Comparison of ENCODE assay signal across 9 mouse cellular contexts in the genomic region with DNA sequence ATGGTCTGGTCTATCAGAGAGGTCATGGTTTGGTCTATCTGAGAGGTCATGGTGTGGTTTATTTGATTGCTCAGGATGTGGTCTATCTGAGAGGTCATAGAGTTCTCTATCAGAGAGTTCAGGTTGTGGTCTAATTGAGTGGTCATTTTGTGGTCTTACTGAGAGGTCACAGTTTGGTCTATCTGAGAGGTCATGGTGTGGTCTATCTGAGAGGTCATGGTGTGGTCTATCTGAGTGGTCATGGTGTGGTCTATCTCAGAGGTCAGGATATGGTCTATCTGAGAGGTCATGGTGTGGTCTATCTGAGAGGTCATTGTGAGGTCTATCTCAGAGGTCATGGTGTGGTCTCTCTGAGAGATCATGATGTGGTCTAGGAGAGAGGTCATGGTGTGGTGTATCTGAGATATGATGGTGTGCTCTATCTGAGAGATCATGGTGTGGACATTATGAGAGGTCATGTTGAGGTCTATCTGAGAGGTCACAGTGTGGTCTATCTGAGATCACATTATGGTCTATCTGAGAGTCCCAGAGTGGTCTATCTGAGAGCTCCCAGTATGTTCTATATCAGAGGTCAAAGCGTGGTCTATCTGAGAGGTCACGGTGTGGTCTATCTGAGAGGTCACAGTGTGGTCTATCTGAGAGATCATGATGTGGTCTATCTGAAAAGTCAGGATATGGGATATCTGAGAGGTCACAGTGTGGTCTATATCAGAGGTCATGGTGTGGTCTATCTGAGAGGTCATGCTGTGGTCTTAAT. TPM values are rescaled to one million over a fixed set of nuclear protein-coding genes. Genes with fewer than 3 reads are reported as not detected.
DNase-seq lines count a peak whose midpoint lies in the region; ATAC-seq and TF ChIP-seq lines count a peak whose summit lies in the region.
"Had no signal": no experiment of that assay in that cellular context is flagged by ENCODE, and none has a peak within 500 bp of the region (broad histone marks: within the 10 kb centered on the region; RNA-seq: fewer than 3 reads in every experiment).

No protein-coding gene starts in this region.

- no peak for TF ChIP-seq CTCF in lung, postnatal 0 days (IDR thresholded peaks at IDR 0.05)
- no peak for TF ChIP-seq CTCF in liver, postnatal 0 days (IDR thresholded peaks at IDR 0.05; ENCODE audit: low read depth)
- no peak for TF ChIP-seq CTCF in stomach, postnatal 0 days (IDR thresholded peaks at IDR 0.05; ENCODE audit: low read depth)

- 85% methylated on average over 2 of the region's 2 CpGs for WGBS in lung, postnatal 0 days
- WGBS in liver, postnatal 0 days (ENCODE audit: insufficient replicate concordance), result 82% methylated on average over 2 of the region's 2 CpGs
- 86% methylated on average over 2 of the region's 2 CpGs for WGBS in stomach, postnatal 0 days

- no peaks in the 10 kb centered on the region for H3K27me3 ChIP-seq in lung, postnatal 0 days (replicated peaks; ENCODE audit: insufficient read depth, low read length)
- H3K27me3 ChIP-seq in liver, postnatal 0 days (ENCODE audit: insufficient read depth, low read length), result no peaks in the 10 kb centered on the region
- H3K27me3 ChIP-seq in stomach, postnatal 0 days (ENCODE audit: control insufficient read depth, insufficient read depth, low read length), result no peaks in the 10 kb centered on the region
- H3K27me3 ChIP-seq: megakaryocyte, embryonic 14.5 days had no signal

- DNase-seq in lung, postnatal 0 days (ENCODE audit: low spot score), result peak; percentile 36
- no peak for DNase-seq in lung, postnatal 14 days
- DNase-seq in liver, postnatal 0 days, result peak; percentile 55
- DNase-seq in stomach, postnatal 0 days (ENCODE audit: low spot score), result peak; percentile 46
- DNase-seq in layer of hippocampus, adult 18-20 months (ENCODE audit: low spot score in 2 of 2), result no peak
- DNase-seq in cerebellum, adult 18-20 months, result no peak
- no peak for DNase-seq in spleen, postnatal 4 days (ENCODE audit: low spot score in 2 of 2)

- H3K4me1 ChIP-seq in lung, postnatal 0 days (ENCODE audit: insufficient read depth, low read depth, low read length), result no peaks in the 10 kb centered on the region
- H3K4me1 ChIP-seq in liver, postnatal 0 days (ENCODE audit: insufficient read depth), result no peaks in the 10 kb centered on the region
- no peaks in the 10 kb centered on the region for H3K4me1 ChIP-seq in stomach, postnatal 0 days (replicated peaks; ENCODE audit: control insufficient read depth, insufficient read depth)
- H3K4me1 ChIP-seq: megakaryocyte, embryonic 14.5 days had no signal

- H3K36me3 ChIP-seq in lung, postnatal 0 days (ENCODE audit: insufficient read depth, low read length), result no peaks in the 10 kb centered on the region
- no peaks in the 10 kb centered on the region for H3K36me3 ChIP-seq in liver, postnatal 0 days (replicated peaks; ENCODE audit: insufficient read depth, low read length)
- H3K36me3 ChIP-seq in stomach, postnatal 0 days (ENCODE audit: control insufficient read depth, insufficient read depth, low read length), result no peaks in the 10 kb centered on the region

- H3K27ac ChIP-seq in lung, postnatal 0 days (ENCODE audit: low read length), result no peak overlapping the region
- H3K27ac ChIP-seq in liver, postnatal 0 days (ENCODE audit: low read depth), result no peak overlapping the region
- H3K27ac ChIP-seq in stomach, postnatal 0 days (replicated peaks), result no peak overlapping the region

- H3K9ac ChIP-seq in lung, postnatal 0 days (replicated peaks; ENCODE audit: low read depth), result no peak overlapping the region
- no peak overlapping the region for H3K9ac ChIP-seq in liver, postnatal 0 days (replicated peaks)
- H3K9ac ChIP-seq in stomach, postnatal 0 days (ENCODE audit: low read length), result no peak overlapping the region

- TF ChIP-seq EP300 in lung, postnatal 0 days (IDR thresholded peaks at IDR 0.05), result no peak
- no peak for TF ChIP-seq EP300 in liver, postnatal 0 days (IDR thresholded peaks at IDR 0.05; ENCODE audit: low read depth)
- TF ChIP-seq EP300 in stomach, postnatal 0 days (optimal IDR thresholded peaks at IDR 0.05), result no peak

- H3K4me2 ChIP-seq in lung, postnatal 0 days (replicated peaks; ENCODE audit: low read depth, low read length), result no peak overlapping the region
- H3K4me2 ChIP-seq in liver, postnatal 0 days (ENCODE audit: low read depth, low read length), result no peak overlapping the region
- no peak overlapping the region for H3K4me2 ChIP-seq in stomach, postnatal 0 days (replicated peaks; ENCODE audit: low read depth)

- peaks cover 10% of the 10 kb centered on the region; the same call in 1 of the 2 replicates for H3K9me3 ChIP-seq in lung, postnatal 0 days (ENCODE audit: low read length)
- H3K9me3 ChIP-seq in liver, postnatal 0 days (ENCODE audit: low read length), result peaks cover 6% of the 10 kb centered on the region; the same call in 1 of the 2 replicates
- H3K9me3 ChIP-seq in stomach, postnatal 0 days (ENCODE audit: control insufficient read depth, low read length), result peaks cover 7% of the 10 kb centered on the region; the same call in 1 of the 2 replicates

- H3K4me3 ChIP-seq in lung, postnatal 0 days (ENCODE audit: low read depth, low read length), result no peak overlapping the region
- H3K4me3 ChIP-seq in liver, postnatal 0 days (ENCODE audit: low read depth, low read length), result no peak overlapping the region
- H3K4me3 ChIP-seq in stomach, postnatal 0 days (ENCODE audit: low read depth, low read length), result no peak overlapping the region
- H3K4me3 ChIP-seq: megakaryocyte, embryonic 14.5 days had no signal

- peak; percentile 65 for ATAC-seq in lung, postnatal 0 days
- peak; percentile 35; the same call in 1 of the 2 replicates for ATAC-seq in granulocyte monocyte progenitor cell, adult 5-6 weeks (replicated peaks; ENCODE audit: poor library complexity, severe bottlenecking)
- peak; percentile 53 for ATAC-seq in liver, postnatal 0 days
- ATAC-seq in stomach, postnatal 0 days (ENCODE audit: low FRiP score, low TSS enrichment), result peak; percentile 79; the same call in 1 of the 2 replicates

RNA-seq across cellular contexts. Expression of gene Vmn2r-ps159, which starts 11.8 kb away (rescaled TPM):
- not detected in 2 replicates for polyA plus RNA-seq in lung, postnatal 0 days (2015; fragmentation: Nextera tagmentation; extraction: Ambion mirVana)
- total RNA-seq in granulocyte monocyte progenitor cell, adult 5-6 weeks (2014; fragmentation: Nextera tagmentation), result not detected in 2 replicates
- not detected in 2 replicates for total RNA-seq in granulocyte monocyte progenitor cell, adult 5-6 weeks (2017)
- not detected in 2 replicates for polyA plus RNA-seq in liver, postnatal 0 days (2015; fragmentation: Nextera tagmentation; extraction: Ambion mirVana)
- not detected in 2 replicates for polyA plus RNA-seq in stomach, postnatal 0 days (2015; fragmentation: Nextera tagmentation; extraction: Ambion mirVana)
- not detected for total RNA-seq in layer of hippocampus, adult 18-20 months (2021)

Comparison
In these comparisons a context has a peak if more than half of its experiments do, and no peak if none do; other contexts are left out.
1. DNase-seq: peak in lung, postnatal 0 days (single experiment), liver, postnatal 0 days (single experiment) and stomach, postnatal 0 days (single experiment); none in lung, postnatal 14 days (single experiment), layer of hippocampus, adult 18-20 months (0 of 2), cerebellum, adult 18-20 months (0 of 2) and spleen, postnatal 4 days (0 of 2).
2. Peak in every context shown above with its lines, with median percentiles within 50 percentile points of each other: ATAC-seq.